ENCODE assay signal across 8 mouse cellular contexts in the genomic region with DNA sequence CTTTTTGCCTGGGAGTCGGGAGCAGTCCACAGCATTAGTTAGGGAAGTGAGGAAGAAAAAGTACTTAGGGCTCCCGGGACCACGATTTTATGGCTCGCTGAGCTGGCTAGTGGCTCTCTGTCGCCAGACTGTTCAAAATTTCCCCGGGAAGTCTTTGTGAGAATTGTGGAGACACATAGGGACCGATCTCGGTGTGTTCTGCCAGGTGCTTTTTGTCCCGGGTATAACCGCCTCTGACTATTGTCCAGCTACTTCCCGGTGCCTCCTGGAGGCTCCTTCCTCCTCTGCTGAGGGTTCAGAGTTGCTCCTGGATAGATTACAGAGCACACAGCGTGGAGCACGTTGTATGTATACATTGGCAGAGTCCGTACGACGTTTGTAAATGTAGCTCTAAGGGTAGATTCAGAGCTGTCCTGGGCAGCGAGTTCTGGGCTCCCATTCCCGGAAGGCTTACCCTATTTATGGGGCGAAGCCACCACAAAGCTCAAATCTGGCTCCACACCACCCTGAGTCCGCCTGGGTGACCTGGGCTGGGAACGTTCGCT. TPM values are rescaled to one million over a fixed set of nuclear protein-coding genes. Genes with fewer than 3 reads are reported as not detected.
DNase-seq lines count a peak whose midpoint lies in the region; ATAC-seq and TF ChIP-seq lines count a peak whose summit lies in the region.

No protein-coding gene starts in this region.

- TF ChIP-seq POLR2A in myocyte (IDR thresholded peaks at IDR 0.05; ENCODE audit: insufficient read length, low read depth): no peak

- peaks cover 8% of the 10 kb centered on the region; the same call in 1 of the 2 replicates for H3K4me1 ChIP-seq in forebrain, postnatal 0 days (ENCODE audit: insufficient read depth)
- peaks cover 21% of the 10 kb centered on the region for H3K4me1 ChIP-seq in hindbrain, embryonic 15.5 days (replicated peaks)
- H3K4me1 ChIP-seq in limb, embryonic 15.5 days: peaks cover 5% of the 10 kb centered on the region; the same call in 1 of the 2 replicates

- H3K27ac ChIP-seq in forebrain, postnatal 0 days (ENCODE audit: low read depth, low read length): peak overlapping the region; percentile 87
- H3K27ac ChIP-seq in hindbrain, embryonic 15.5 days (replicated peaks): peak overlapping the region; percentile 90
- peak overlapping the region; percentile 92 for H3K27ac ChIP-seq in limb, embryonic 15.5 days

- no peaks in the 10 kb centered on the region for H3K27me3 ChIP-seq in forebrain, postnatal 0 days (ENCODE audit: insufficient read depth, low read length)
- H3K27me3 ChIP-seq in hindbrain, embryonic 15.5 days: no peaks in the 10 kb centered on the region
- H3K27me3 ChIP-seq in limb, embryonic 15.5 days: no peaks in the 10 kb centered on the region; the same call in 1 of the 2 replicates
- no peaks in the 10 kb centered on the region for H3K27me3 ChIP-seq in myocyte (ENCODE audit: control insufficient read depth, insufficient read depth, insufficient read length)

- peak overlapping the region; percentile 38 for H3ac ChIP-seq in myocyte (ENCODE audit: control insufficient read depth, insufficient read length)

- peaks cover 53% of the 10 kb centered on the region for H3K79me2 ChIP-seq in myocyte (ENCODE audit: control insufficient read depth, insufficient read depth)

- DNase-seq in cerebellum, adult 11-12 months: no peak
- peak; percentile 48 for DNase-seq in adipocyte (ENCODE audit: low spot score)
- DNase-seq in forebrain, postnatal 0 days: peak; percentile 57
- DNase-seq in MN1 (ENCODE audit: low spot score): no peak

- TF ChIP-seq CTCF in forebrain, postnatal 0 days (IDR thresholded peaks at IDR 0.05; ENCODE audit: low read depth): no peak

- under 1% methylated on average over 22 of the region's 22 CpGs for WGBS in forebrain, postnatal 0 days
- WGBS in hindbrain, embryonic 15.5 days: under 1% methylated on average over 22 of the region's 22 CpGs
- under 1% methylated on average over 22 of the region's 22 CpGs for WGBS in limb, embryonic 15.5 days

- peak overlapping the region; percentile 85 for H3K9ac ChIP-seq in forebrain, postnatal 0 days
- H3K9ac ChIP-seq in hindbrain, embryonic 15.5 days: peak overlapping the region; percentile 78
- H3K9ac ChIP-seq in limb, embryonic 15.5 days: peak overlapping the region; percentile 77

- peak overlapping the region; percentile 73 for H3K4me3 ChIP-seq in forebrain, postnatal 0 days (ENCODE audit: low read depth, low read length)
- peak overlapping the region; percentile 76 for H3K4me3 ChIP-seq in hindbrain, embryonic 15.5 days
- H3K4me3 ChIP-seq in limb, embryonic 15.5 days: peak overlapping the region; percentile 71
- peak overlapping the region; percentile 98 for H3K4me3 ChIP-seq in myocyte

- ATAC-seq in cerebellum, adult (ENCODE audit: insufficient number of reproducible peaks, low FRiP score, low TSS enrichment): 0 out of 2 replicates have a peak, but pooled peaks have one; percentile 2
- ATAC-seq in forebrain, postnatal 0 days: no peak
- peak; percentile 10; the same call in 1 of the 2 replicates for ATAC-seq in hindbrain, embryonic 15.5 days (ENCODE audit: low FRiP score, low read depth)
- no peak for ATAC-seq in limb, embryonic 15.5 days (ENCODE audit: insufficient number of reproducible peaks, low FRiP score, low TSS enrichment, low read depth)

- no peaks in the 10 kb centered on the region for H3K9me3 ChIP-seq in forebrain, postnatal 0 days (ENCODE audit: low read length)
- H3K9me3 ChIP-seq in hindbrain, embryonic 15.5 days: no peaks in the 10 kb centered on the region
- H3K9me3 ChIP-seq in limb, embryonic 15.5 days: no peaks in the 10 kb centered on the region

- H3K4me2 ChIP-seq in forebrain, postnatal 0 days (ENCODE audit: low read depth): peak overlapping the region; percentile 69
- peak overlapping the region; percentile 94 for H3K4me2 ChIP-seq in hindbrain, embryonic 15.5 days
- peak overlapping the region; percentile 85 for H3K4me2 ChIP-seq in limb, embryonic 15.5 days
- peak overlapping the region; percentile 72 for H3K4me2 ChIP-seq in myocyte (ENCODE audit: low read depth)

- no peaks in the 10 kb centered on the region for H3K36me3 ChIP-seq in forebrain, postnatal 0 days (ENCODE audit: insufficient read depth)
- no peaks in the 10 kb centered on the region for H3K36me3 ChIP-seq in hindbrain, embryonic 15.5 days
- H3K36me3 ChIP-seq in limb, embryonic 15.5 days: no peaks in the 10 kb centered on the region
- H3K36me3 ChIP-seq in myocyte (ENCODE audit: control insufficient read depth, insufficient read depth): no peaks in the 10 kb centered on the region

TF ChIP-seq in myocyte, 11 proteins besides CTCF, POLR2A, EP300 and RAD21:
- TF ChIP-seq CEBPB (IDR thresholded peaks at IDR 0.05; ENCODE audit: insufficient read depth, poor library complexity, severe bottlenecking) (no peak), MAX (IDR thresholded peaks at IDR 0.05; ENCODE audit: low read depth) (no peak), MYOG (IDR thresholded peaks at IDR 0.05; ENCODE audit: control insufficient read depth in 1 of 3, insufficient read depth in 1 of 3, insufficient read length in 2 of 3, low read depth in 2 of 3) (no peak), MYOD1 (IDR thresholded peaks at IDR 0.05; ENCODE audit: control insufficient read depth in 1 of 3, insufficient read length in 2 of 3, low read depth in 2 of 3) (no peak), TCF12 (IDR thresholded peaks at IDR 0.05; ENCODE audit: insufficient read depth, poor library complexity, severe bottlenecking) (no peak), SRF (IDR thresholded peaks at IDR 0.05; ENCODE audit: control insufficient read depth, insufficient read length, low read depth) (no peak), POLR2AphosphoS2 (IDR thresholded peaks at IDR 0.05; ENCODE audit: insufficient read length, low read depth) (no peak), REST (IDR thresholded peaks at IDR 0.05; ENCODE audit: insufficient read depth, insufficient read length) (no peak), E2F4 (IDR thresholded peaks at IDR 0.05; ENCODE audit: insufficient read depth) (no peak)

RNA-seq across cellular contexts. Expression of a gene that starts 0.9 kb away (rescaled TPM):
- total RNA-seq in forebrain, postnatal 0 days (2014; rRNA removed): 66.8 and 96.9 TPM in 2 replicates
- 27.1 and 43.0 TPM in 2 replicates for polyA plus RNA-seq in forebrain, postnatal 0 days (2015; fragmentation: Nextera tagmentation; extraction: Ambion mirVana)
- polyA plus RNA-seq in hindbrain, embryonic 15.5 days (2015; fragmentation: Nextera tagmentation; extraction: Ambion mirVana): 30.1 and 33.6 TPM in 2 replicates
- 23.4 and 25.1 TPM in 2 replicates for polyA plus RNA-seq in limb, embryonic 15.5 days (2015; fragmentation: Nextera tagmentation; extraction: Ambion mirVana)
- polyA plus RNA-seq in myocyte (2012; fragmentation: generic; extraction: Trizol): 28.8 TPM

Comparison
In these comparisons a context has a peak if more than half of its experiments do, and no peak if none do; other contexts are left out.
1. ATAC-seq: peak in cerebellum, adult (single experiment) and hindbrain, embryonic 15.5 days (single experiment); none in forebrain, postnatal 0 days (single experiment) and limb, embryonic 15.5 days (single experiment).
2. DNase-seq: peak in adipocyte (single experiment) and forebrain, postnatal 0 days (single experiment); none in cerebellum, adult 11-12 months (single experiment) and MN1 (single experiment).
3. Peak in every context shown above with its lines, with median percentiles within 50 percentile points of each other: H3K27ac ChIP-seq, H3K4me2 ChIP-seq, H3K4me3 ChIP-seq and H3K9ac ChIP-seq.